In the genomic region with DNA sequence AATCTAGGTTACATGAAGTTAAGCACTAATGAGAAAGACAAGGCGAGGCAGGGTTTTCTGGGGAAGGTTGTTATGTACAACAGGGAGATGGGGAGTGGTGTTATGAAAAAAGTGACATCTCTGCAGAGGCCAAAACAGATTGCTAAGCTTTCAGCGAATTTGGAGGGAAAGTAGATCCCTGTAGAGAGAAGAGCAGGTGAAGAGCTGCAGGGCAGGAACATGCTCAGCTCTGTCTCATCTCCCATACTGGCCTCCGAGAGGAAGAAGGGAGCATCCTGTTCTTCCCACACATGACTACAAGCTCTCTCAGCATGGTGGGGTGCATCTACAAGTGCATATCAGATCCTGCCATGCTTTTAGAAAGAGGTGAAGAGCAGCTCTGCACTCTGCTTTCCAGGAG, we compare ENCODE assay signal across 28 mouse cellular contexts.
"Had no signal": no experiment of that assay in that cellular context is flagged by ENCODE, and none has a peak within 500 bp of the region (broad histone marks: within the 10 kb centered on the region; RNA-seq: fewer than 3 reads in every experiment).

No protein-coding gene starts in this region.

- H3K4me3 ChIP-seq: heart, embryonic 10.5 days; heart, embryonic 12.5 days; hindbrain, embryonic 10.5 days; hindbrain, embryonic 12.5 days; intestine, embryonic 15.5 days; layer of hippocampus, adult 2 months; left cerebral cortex, adult 2 months; limb, embryonic 10.5 days; limb, embryonic 12.5 days; liver, embryonic 13.5 days; liver, embryonic 15.5 days had no signal

- DNase-seq: gastrocnemius, postnatal 10 days; gastrocnemius, postnatal 25 days; heart, adult 18-20 months; heart, postnatal 10 days; heart, postnatal 4 days; kidney, adult 18-20 months; kidney, adult 8-10 months; kidney, postnatal 10 days; kidney, postnatal 25 days; kidney, postnatal 4 days; liver; liver, embryonic 13.5 days; liver, postnatal 0 days had no signal

- H3K9me3 ChIP-seq: heart, embryonic 10.5 days; heart, embryonic 12.5 days; hindbrain, embryonic 10.5 days; hindbrain, embryonic 12.5 days; intestine, embryonic 15.5 days; limb, embryonic 10.5 days; limb, embryonic 12.5 days; liver, embryonic 13.5 days; liver, embryonic 15.5 days had no signal

- H3K36me3 ChIP-seq: heart, embryonic 10.5 days; heart, embryonic 12.5 days; hindbrain, embryonic 10.5 days; hindbrain, embryonic 12.5 days; intestine, embryonic 15.5 days; limb, embryonic 10.5 days; limb, embryonic 12.5 days; liver, embryonic 13.5 days; liver, embryonic 15.5 days had no signal

- H3K27me3 ChIP-seq: heart, embryonic 12.5 days; hindbrain, embryonic 12.5 days; intestine, embryonic 15.5 days; limb, embryonic 12.5 days; liver, embryonic 13.5 days; liver, embryonic 15.5 days had no signal

- H3K27ac ChIP-seq: heart, embryonic 10.5 days; hindbrain, embryonic 10.5 days; hindbrain, embryonic 12.5 days; hindbrain, embryonic 14.5 days; intestine, embryonic 15.5 days; layer of hippocampus, adult 2 months; left cerebral cortex, adult 2 months; limb, embryonic 10.5 days; limb, embryonic 12.5 days; liver, embryonic 13.5 days; liver, embryonic 15.5 days had no signal

- H3K4me1 ChIP-seq: heart, embryonic 10.5 days; heart, embryonic 12.5 days; hindbrain, embryonic 10.5 days; hindbrain, embryonic 12.5 days; intestine, embryonic 15.5 days; limb, embryonic 10.5 days; limb, embryonic 12.5 days; liver, embryonic 13.5 days; liver, embryonic 15.5 days had no signal

- H3K4me2 ChIP-seq: heart, embryonic 12.5 days; hindbrain, embryonic 12.5 days; hindbrain, embryonic 14.5 days; intestine, embryonic 15.5 days; limb, embryonic 12.5 days; liver, embryonic 11.5 days; liver, embryonic 13.5 days; liver, embryonic 15.5 days had no signal

- ATAC-seq: hindbrain, embryonic 16.5 days; inflammation-experienced regulatory T-cells, adult 6 months; intestine, embryonic 15.5 days; intestine, postnatal 0 days; liver, postnatal 0 days had no signal

- H3K9ac ChIP-seq: heart, embryonic 12.5 days; hindbrain, embryonic 12.5 days; hindbrain, embryonic 14.5 days; intestine, embryonic 15.5 days; limb, embryonic 12.5 days; liver, embryonic 13.5 days; liver, embryonic 15.5 days; liver, postnatal 0 days had no signal
